Mouse (Mus musculus): ENCODE data around the gene Cdr2l. TPM values are rescaled to one million over a fixed set of nuclear protein-coding genes. Genes with fewer than 3 reads are reported as not detected.

Cdr2l gene
- total RNA-seq (2021) = 1 to 10 TPM; 1.2 to 1.5 TPM
- long read RNA-seq, experiment 1, partial matches to known transcripts = 0 of 2 reads
- long read RNA-seq, experiment 1, other reads (novel, unspliced or antisense) = 0 of 2 reads
- long read RNA-seq, experiment 2, partial matches to known transcripts = 0 of 8 reads
- long read RNA-seq, experiment 2, other reads (novel, unspliced or antisense) = 6 of 8 reads

GRCm38 (mm10) chr11:115381743-115382539, at the start of gene Cdr2l:
Gene Cdr2l (plus strand): TSS chr11:115381916.
- peak; percentile 91 for DNase-seq (ENCODE audit: low spot score)

- no peak for DNase-seq (ENCODE audit: low spot score)
Measured at GRCm38 (mm10) chr11:115334531-115334930, 47.2 kb upstream of the Cdr2l start, which contains the start of gene Otop3. Gene Otop3 (plus strand): TSS chr11:115334731.

- no peak for DNase-seq (ENCODE audit: low spot score)
Measured at GRCm38 (mm10) chr11:115335223-115335622, 46.5 kb upstream of the Cdr2l start.

DNA sequence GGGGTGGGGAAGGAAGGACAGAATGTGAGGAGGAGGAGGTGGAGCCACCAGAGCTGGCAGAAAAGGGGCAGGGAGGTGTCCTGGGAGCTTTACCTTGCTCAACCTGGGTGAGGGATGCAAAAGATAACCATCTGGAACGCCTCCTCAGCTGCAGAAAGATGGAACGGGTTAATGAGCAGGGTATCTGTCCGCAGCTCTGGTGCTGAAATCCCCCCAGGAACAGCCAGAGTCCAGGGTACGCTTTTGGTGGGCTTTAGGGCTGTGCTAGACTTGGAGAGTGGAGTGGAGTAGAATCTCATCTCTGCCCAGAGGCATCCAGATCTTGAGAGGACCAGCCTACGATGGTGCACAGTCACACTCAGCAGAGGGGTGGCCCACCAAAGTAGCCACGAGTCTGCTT, 45.6 kb upstream of the Cdr2l start:
- no peak for DNase-seq (ENCODE audit: low spot score)

GRCm38 (mm10) chr11:115337350-115337749, 44.4 kb upstream of the Cdr2l start:
- no peak for DNase-seq (ENCODE audit: low spot score)

DNA sequence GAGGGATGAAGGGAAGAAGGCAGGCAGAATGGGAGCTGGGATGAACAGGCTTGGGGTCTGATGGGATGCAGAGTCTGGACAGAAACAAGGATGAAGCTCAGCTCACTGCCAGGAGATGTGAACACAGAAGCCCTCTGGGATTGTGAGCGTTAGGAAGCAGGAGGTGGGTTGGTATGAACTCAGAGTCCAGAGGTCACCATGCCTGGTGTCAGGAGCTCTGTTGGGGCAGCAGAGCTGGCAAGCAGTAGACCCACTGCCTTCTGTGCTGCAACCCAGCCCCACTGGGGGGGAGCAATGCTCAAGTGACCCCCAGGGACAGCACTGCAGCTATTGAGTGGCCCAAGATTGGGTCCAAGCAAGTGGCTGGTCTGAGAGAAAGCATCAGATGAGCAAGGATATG, 43.9 kb upstream of the Cdr2l start:
- DNase-seq (ENCODE audit: low spot score) = no peak

DNA sequence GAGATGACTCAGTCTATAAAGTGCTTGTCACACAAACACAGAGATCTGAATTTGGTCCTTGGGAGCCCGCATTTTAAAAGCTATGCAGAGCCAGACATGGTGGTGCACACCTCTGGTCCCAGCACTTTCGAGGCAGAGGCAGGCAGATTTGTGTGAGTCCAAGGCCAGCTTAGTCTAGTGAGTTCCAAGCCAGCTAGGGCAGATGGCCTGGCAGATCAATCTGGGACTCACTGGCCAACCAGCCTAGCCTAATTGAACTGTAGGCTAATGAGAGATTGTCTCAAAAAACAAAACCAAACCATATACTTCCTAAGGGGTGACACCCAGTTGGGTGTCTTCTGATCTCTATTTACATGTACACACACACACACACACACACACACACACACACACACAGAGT, 40.5 kb upstream of the Cdr2l start:
- DNase-seq (ENCODE audit: low spot score) = no peak

- no peak for DNase-seq (ENCODE audit: low spot score)
Measured at GRCm38 (mm10) chr11:115341866-115342265, 39.9 kb upstream of the Cdr2l start.

DNA sequence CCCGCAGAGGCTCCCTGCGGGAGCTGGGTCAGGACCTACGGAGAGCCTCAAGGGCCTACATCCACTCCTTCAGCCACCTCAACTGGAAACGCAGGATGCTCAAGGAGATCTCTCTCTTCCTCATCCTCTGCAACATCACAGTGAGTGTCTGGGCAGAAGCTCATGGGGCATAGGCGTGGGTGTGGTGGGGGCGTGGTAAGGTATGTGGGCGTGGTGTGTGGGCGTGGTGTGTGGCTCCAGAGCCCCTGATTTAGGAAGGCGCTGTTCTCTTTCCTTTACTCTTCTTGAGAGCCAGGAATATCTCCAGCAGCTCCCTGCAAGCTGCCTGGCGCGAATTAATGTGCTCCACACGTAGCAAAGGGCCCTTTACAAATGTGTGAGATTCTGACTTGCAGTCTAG, 36.7 kb upstream of the Cdr2l start:
- DNase-seq (ENCODE audit: low spot score) = no peak

GRCm38 (mm10) chr11:115345515-115345914, 36.2 kb upstream of the Cdr2l start:
- DNase-seq (ENCODE audit: low spot score) = no peak

- DNase-seq (ENCODE audit: low spot score) = no peak
Measured at GRCm38 (mm10) chr11:115348681-115349248, 33.0 kb upstream of the Cdr2l start.

DNA sequence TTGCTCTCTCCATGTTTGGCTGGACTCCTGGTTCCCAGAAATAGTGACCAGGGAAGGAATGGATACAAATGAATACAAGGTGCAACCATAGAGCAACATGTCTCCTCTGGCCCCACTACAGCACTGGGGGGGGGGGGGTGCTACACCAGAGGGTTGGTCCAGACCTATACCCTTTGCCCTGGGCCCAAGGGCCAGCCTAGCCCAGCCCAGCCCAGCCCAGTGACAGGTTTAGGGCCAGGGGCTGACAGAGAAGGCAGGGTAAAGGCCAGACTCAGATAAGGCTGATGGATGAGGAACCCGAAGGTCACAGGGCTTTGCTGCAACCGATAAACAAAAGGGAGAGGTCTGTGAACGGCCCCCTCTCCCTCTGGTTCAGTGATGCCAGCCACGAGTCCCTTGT, 31.7 kb upstream of the Cdr2l start:
- no peak for DNase-seq (ENCODE audit: low spot score)

- no peak for DNase-seq (ENCODE audit: low spot score)
Measured at GRCm38 (mm10) chr11:115353375-115353774, 28.3 kb upstream of the Cdr2l start.

DNA sequence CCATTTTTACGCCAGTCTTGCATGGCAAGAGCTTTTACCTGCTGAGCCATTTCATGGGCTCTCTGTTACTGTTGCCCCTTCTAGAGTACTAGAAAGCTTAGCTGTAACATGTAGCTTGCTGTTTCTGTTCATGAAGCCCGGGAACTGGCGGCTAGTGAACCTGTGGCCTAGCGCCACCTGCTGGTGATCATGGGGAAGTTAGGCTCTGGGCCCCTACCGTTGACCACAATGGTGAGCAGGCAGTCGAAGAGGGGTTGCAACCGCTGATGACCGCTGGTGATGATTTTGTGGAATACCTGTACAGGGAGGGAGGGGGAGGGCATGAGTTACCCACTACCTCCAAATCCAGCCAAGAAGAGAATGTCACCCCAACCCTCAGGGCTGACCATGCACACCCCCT, 27.5 kb upstream of the Cdr2l start:
- peak; percentile 67 for DNase-seq (ENCODE audit: low spot score)

GRCm38 (mm10) chr11:115358468-115358867, 23.2 kb upstream of the Cdr2l start:
- peak; percentile 71 for DNase-seq (ENCODE audit: low spot score)

- DNase-seq (ENCODE audit: low spot score) = no peak
Measured at GRCm38 (mm10) chr11:115359293-115359692, 22.4 kb upstream of the Cdr2l start.

DNA sequence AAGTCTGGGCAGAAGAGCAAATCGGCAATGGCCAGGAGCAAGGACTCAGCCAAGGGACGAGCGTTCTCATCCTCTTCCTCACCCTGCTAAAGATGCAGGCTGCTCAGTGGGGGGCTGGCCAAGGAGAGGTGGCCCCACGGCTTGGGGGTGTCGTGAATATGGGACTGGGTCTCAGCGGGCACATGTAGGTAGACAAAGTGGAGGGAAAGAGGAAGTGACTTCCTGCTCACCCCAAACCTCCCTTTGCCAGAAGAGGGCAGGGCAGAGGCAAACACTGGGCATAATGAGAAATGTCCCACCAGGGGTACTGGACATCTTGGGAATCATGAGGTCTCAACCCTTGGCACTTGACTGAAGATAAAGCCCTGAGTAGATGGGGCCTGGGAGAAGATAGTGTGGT, 22.0 kb upstream of the Cdr2l start:
- DNase-seq (ENCODE audit: low spot score) = no peak

GRCm38 (mm10) chr11:115364136-115364535, 17.6 kb upstream of the Cdr2l start:
- no peak for DNase-seq (ENCODE audit: low spot score)

GRCm38 (mm10) chr11:115366039-115366705, 15.5 kb upstream of the Cdr2l start:
- DNase-seq (ENCODE audit: low spot score) = no peak

DNA sequence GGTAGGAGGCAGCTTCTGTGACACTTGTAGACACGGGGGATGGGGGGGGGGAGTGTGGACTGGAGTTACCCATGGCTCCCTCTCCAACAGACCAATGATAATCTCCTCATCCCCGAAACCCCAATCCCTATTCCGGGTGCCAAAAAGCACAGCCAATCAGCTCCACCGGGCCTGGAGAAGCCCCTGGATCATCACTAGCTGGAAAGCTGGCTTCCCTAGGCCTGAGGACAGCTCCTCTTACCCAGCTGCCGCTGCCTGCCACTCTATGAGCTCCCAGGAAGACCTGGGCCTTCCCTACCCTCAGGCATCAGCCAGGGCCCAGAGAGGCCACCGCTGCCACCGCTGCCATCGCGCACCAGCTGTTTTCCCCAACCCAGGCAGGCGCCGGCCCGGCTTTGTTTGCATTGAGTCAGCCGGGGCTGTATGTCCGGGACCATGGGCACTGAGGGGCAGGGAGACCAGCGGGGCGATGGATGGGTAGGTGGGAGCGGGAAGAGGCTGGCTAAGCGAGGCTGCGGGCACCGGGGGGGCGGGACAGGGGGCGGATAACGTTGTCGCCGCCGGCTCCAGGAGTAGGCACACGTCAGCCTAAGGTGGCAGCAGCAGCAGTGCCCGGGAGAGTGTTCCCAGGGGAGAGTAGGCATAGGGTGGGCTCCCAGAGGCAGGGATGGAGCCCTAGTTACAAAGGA, 14.9 kb upstream of the Cdr2l start:
- DNase-seq (ENCODE audit: low spot score) = no peak

DNA sequence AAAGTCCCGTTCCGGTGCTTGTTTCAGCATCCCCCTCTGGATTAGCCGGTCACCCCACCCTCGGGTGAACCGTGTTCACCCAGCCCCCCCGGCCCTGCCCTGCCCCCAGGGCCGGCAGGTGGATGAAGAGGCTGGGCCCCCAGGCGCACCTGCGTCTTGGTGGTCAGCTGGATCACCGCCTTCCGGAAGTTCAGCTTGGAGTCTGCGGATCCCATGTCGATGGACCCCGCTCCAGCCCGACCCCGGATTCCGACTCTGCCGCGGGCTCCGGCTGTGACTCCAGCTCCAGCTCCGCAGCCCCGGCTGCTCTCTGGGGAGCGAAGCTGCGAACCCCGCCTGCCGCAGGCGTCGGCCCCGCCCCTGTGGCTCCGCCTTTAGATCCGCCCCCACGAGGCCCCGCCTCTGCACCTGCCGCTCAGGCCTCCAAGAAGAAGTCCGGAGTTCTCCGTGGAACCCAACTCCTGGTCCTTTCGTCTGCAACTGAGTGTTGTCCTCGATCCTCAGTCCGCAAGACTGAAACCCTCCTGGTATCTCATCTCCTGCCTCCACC, 14.2 kb upstream of the Cdr2l start, which contains the start of gene Hid1:
Gene Hid1 (minus strand): TSS at position 362 of the 550 bp plus-strand sequence.
- DNase-seq (ENCODE audit: low spot score) = peak; percentile 79

All from gastrocnemius, adult 18-20 months (tissue).